Mouse (Mus musculus): ENCODE results near the gene Eif3l. TPM values are rescaled to one million over a fixed set of nuclear protein-coding genes. Genes with fewer than 3 reads are reported as not detected.
A peak's percentile ranks its signal among the peaks of the same experiment; 100 is the strongest.

The Eif3l gene
- polyA plus RNA-seq, 1 experiment from 2014 or later, result 199 TPM

GRCm38 (mm10) chr15:79101531-79101930, 26.6 kb downstream of the Eif3l start:
- H3K9me3 ChIP-seq (replicated peaks; ENCODE audit: low read length), result no peaks in the 10 kb centered on the region
- peaks cover 24% of the 10 kb centered on the region; the same call in 1 of the 2 replicates for H3K4me1 ChIP-seq (replicated peaks; ENCODE audit: insufficient read depth, low read length)
- 0 out of 2 replicates have a peak overlapping the region, but pooled peaks have one; percentile 4 for H3K9ac ChIP-seq (ENCODE audit: low read depth, low read length)
- DNase-seq (ENCODE audit: low spot score) (no peak), ATAC-seq (replicated peaks; ENCODE audit: low FRiP score, low read depth) (no peak)
- no peak overlapping the region for H3K4me3 ChIP-seq (replicated peaks; ENCODE audit: low read depth, low read length)
- H3K27me3 ChIP-seq (ENCODE audit: insufficient read depth, low read length), result no peaks in the 10 kb centered on the region
- no peaks in the 10 kb centered on the region for H3K36me3 ChIP-seq (ENCODE audit: insufficient read depth, low read length)
- H3K27ac ChIP-seq, result no peak overlapping the region
- H3K4me2 ChIP-seq (ENCODE audit: low read length), result no peak overlapping the region
- no peak for TF ChIP-seq CTCF (IDR thresholded peaks at IDR 0.05; ENCODE audit: low read depth)

GRCm38 (mm10) chr15:79103264-79103663, 28.3 kb downstream of the Eif3l start:
- Histone ChIP-seq H3K9me3 (replicated peaks; ENCODE audit: low read length) (no peaks in the 10 kb centered on the region), H3K4me1 (replicated peaks; ENCODE audit: insufficient read depth, low read length) (peaks cover 12% of the 10 kb centered on the region; the same call in 1 of the 2 replicates), H3K36me3 (ENCODE audit: insufficient read depth, low read length) (no peaks in the 10 kb centered on the region), H3K27ac (no peak overlapping the region), H3K27me3 (ENCODE audit: insufficient read depth, low read length) (no peaks in the 10 kb centered on the region), H3K9ac (ENCODE audit: low read depth, low read length) (no peak overlapping the region), H3K4me3 (replicated peaks; ENCODE audit: low read depth, low read length) (no peak overlapping the region), H3K4me2 (ENCODE audit: low read length) (no peak overlapping the region)
- DNase-seq (ENCODE audit: low spot score), result no peak
- WGBS, result 78% methylated on average over 10 of the region's 10 CpGs
- no peak for ATAC-seq (replicated peaks; ENCODE audit: low FRiP score, low read depth)
- TF ChIP-seq CTCF (IDR thresholded peaks at IDR 0.05; ENCODE audit: low read depth), result no peak

GRCm38 (mm10) chr15:79105804-79106203, 30.8 kb downstream of the Eif3l start:
- Histone ChIP-seq H3K27me3 (ENCODE audit: insufficient read depth, low read length) (no peaks in the 10 kb centered on the region), H3K9ac (ENCODE audit: low read depth, low read length) (no peak overlapping the region), H3K27ac (no peak overlapping the region), H3K4me1 (replicated peaks; ENCODE audit: insufficient read depth, low read length) (peaks cover 20% of the 10 kb centered on the region), H3K36me3 (ENCODE audit: insufficient read depth, low read length) (no peaks in the 10 kb centered on the region), H3K9me3 (replicated peaks; ENCODE audit: low read length) (no peaks in the 10 kb centered on the region), H3K4me3 (replicated peaks; ENCODE audit: low read depth, low read length) (no peak overlapping the region), H3K4me2 (ENCODE audit: low read length) (no peak overlapping the region)
- 57% methylated on average over 2 of the region's 2 CpGs for WGBS
- TF ChIP-seq CTCF (IDR thresholded peaks at IDR 0.05; ENCODE audit: low read depth), result no peak
- DNase-seq (ENCODE audit: low spot score) (no peak), ATAC-seq (replicated peaks; ENCODE audit: low FRiP score, low read depth) (no peak)

- Histone ChIP-seq H3K4me3 (replicated peaks; ENCODE audit: low read depth, low read length) (no peak overlapping the region), H3K9me3 (replicated peaks; ENCODE audit: low read length) (no peaks in the 10 kb centered on the region), H3K27me3 (ENCODE audit: insufficient read depth, low read length) (no peaks in the 10 kb centered on the region), H3K27ac (peak overlapping the region; percentile 89), H3K9ac (ENCODE audit: low read depth, low read length) (no peak overlapping the region), H3K4me1 (replicated peaks; ENCODE audit: insufficient read depth, low read length) (peaks cover 18% of the 10 kb centered on the region), H3K36me3 (ENCODE audit: insufficient read depth, low read length) (no peaks in the 10 kb centered on the region), H3K4me2 (ENCODE audit: low read length) (peak overlapping the region; percentile 86)
- DNase-seq (ENCODE audit: low spot score), result peak; percentile 22
- ATAC-seq (replicated peaks; ENCODE audit: low FRiP score, low read depth), result no peak
- WGBS, result 19% methylated on average over 7 of the region's 7 CpGs
- TF ChIP-seq CTCF (IDR thresholded peaks at IDR 0.05; ENCODE audit: low read depth), result no peak
Observed at GRCm38 (mm10) chr15:79107966-79108365, 33.0 kb downstream of the Eif3l start.

- Histone ChIP-seq H3K36me3 (ENCODE audit: insufficient read depth, low read length) (no peaks in the 10 kb centered on the region), H3K27me3 (ENCODE audit: insufficient read depth, low read length) (no peaks in the 10 kb centered on the region), H3K4me1 (replicated peaks; ENCODE audit: insufficient read depth, low read length) (peaks cover 18% of the 10 kb centered on the region), H3K9ac (ENCODE audit: low read depth, low read length) (peak within 1 kb of the TSS; percentile 89), H3K9me3 (replicated peaks; ENCODE audit: low read length) (no peaks in the 10 kb centered on the region), H3K4me2 (ENCODE audit: low read length) (peak within 1 kb of the TSS; percentile 86), H3K27ac (peak within 1 kb of the TSS; percentile 89), H3K4me3 (replicated peaks; ENCODE audit: low read depth, low read length) (peak within 1 kb of the TSS; percentile 82)
- peak; percentile 59 for DNase-seq (ENCODE audit: low spot score)
- WGBS, result under 1% methylated on average over 56 of the region's 85 CpGs
- ATAC-seq (replicated peaks; ENCODE audit: low FRiP score, low read depth), result peak; percentile 85
- TF ChIP-seq CTCF (IDR thresholded peaks at IDR 0.05; ENCODE audit: low read depth), result no peak
Observed at GRCm38 (mm10) chr15:79108421-79109320, 33.7 kb downstream of the Eif3l start, which contains the start of gene Micall1. Gene Micall1 (plus strand): TSS chr15:79108898.

GRCm38 (mm10) chr15:79109321-79109934, 34.4 kb downstream of the Eif3l start:
- Histone ChIP-seq H3K36me3 (ENCODE audit: insufficient read depth, low read length) (no peaks in the 10 kb centered on the region), H3K27me3 (ENCODE audit: insufficient read depth, low read length) (no peaks in the 10 kb centered on the region), H3K4me1 (replicated peaks; ENCODE audit: insufficient read depth, low read length) (peaks cover 18% of the 10 kb centered on the region), H3K4me3 (replicated peaks; ENCODE audit: low read depth, low read length) (peak overlapping the region; percentile 82), H3K9ac (ENCODE audit: low read depth, low read length) (peak overlapping the region; percentile 89), H3K4me2 (ENCODE audit: low read length) (peak overlapping the region; percentile 86), H3K9me3 (replicated peaks; ENCODE audit: low read length) (no peaks in the 10 kb centered on the region), H3K27ac (peak overlapping the region; percentile 89)
- DNase-seq (ENCODE audit: low spot score) (peak; percentile 27), ATAC-seq (replicated peaks; ENCODE audit: low FRiP score, low read depth) (peak; percentile 65)
- 1% methylated on average over 46 of the region's 46 CpGs for WGBS
- no peak for TF ChIP-seq CTCF (IDR thresholded peaks at IDR 0.05; ENCODE audit: low read depth)
